Mouse (Mus musculus) forebrain, embryonic 14.5 days (tissue): ENCODE results near the gene Cep131. TPM values are rescaled to one million over a fixed set of nuclear protein-coding genes. Genes with fewer than 3 reads are reported as not detected.

ENCODE experiments used
- microRNA counts: library from miRNA; unstranded; fragments of <30 nt; microRNA quantifications from one replicate; lab custom pipeline; 2016
- microRNA-seq: library from miRNA; unstranded; fragments of <30 nt; microRNA quantifications from one replicate; pipeline ENCODE4, GENCODE M21; 2016
- polyA plus RNA-seq: library from polyadenylated mRNA; unstranded; fragments of >200 nt; fragmentation: Nextera tagmentation; extraction: Ambion mirVana; gene quantifications from 2 replicates; pipeline ENCODE4 v1.2.1, GENCODE M21; 2014

The Cep131 gene
- polyA plus RNA-seq, 1 experiment from 2014 or later, result 27.2 TPM

MicroRNAs within 50 kb of the gene (microRNA counts, 519-probe panel; counts per million panel counts)
- microRNA mmu-miR-338-3p (lab: Ali Mortazavi, UCI) (3,336 counts per million, percentile 30 among the panel's probes with 10 or more counts), microRNA mmu-miR-338-5p (lab: Ali Mortazavi, UCI) (not detected)

Small RNA genes lying within 50 kb of the gene (microRNA-seq; reads per million reads assigned to microRNA genes)
- not detected for gene Gm25948
- not detected for gene Mir3065
- not detected for gene Mir338

Other genes starting within 250 kb of the Cep131 start
- gene Chmp6, start 173.4 kb downstream of the Cep131 start, polyA plus RNA-seq, result 90.0 and 92.7 TPM in 2 replicates
- 18.7 and 25.2 TPM in 2 replicates for gene Baiap2, start 144.1 kb downstream of the Cep131 start, polyA plus RNA-seq
- gene Aatk, start 39.7 kb downstream of the Cep131 start, polyA plus RNA-seq, result 10.9 and 18.3 TPM in 2 replicates
- 12.4 and 14.6 TPM in 2 replicates for gene Tepsin, start 11.9 kb upstream of the Cep131 start, polyA plus RNA-seq
- 59.8 and 84.8 TPM in 2 replicates for gene Ndufaf8, start 12.1 kb upstream of the Cep131 start, polyA plus RNA-seq
- gene Slc38a10, start 64.5 kb upstream of the Cep131 start, polyA plus RNA-seq, result 53.6 and 72.5 TPM in 2 replicates
- 12.6 and 14.5 TPM in 2 replicates for gene Bahcc1, start 146.1 kb upstream of the Cep131 start, polyA plus RNA-seq